Mouse (Mus musculus) hematopoietic stem cell, adult 5-6 weeks (primary cell): Measurements from ENCODE around the gene Grhl3. TPM values are rescaled to one million over a fixed set of nuclear protein-coding genes. Genes with fewer than 3 reads are reported as not detected.

ENCODE experiments used
- ATAC-seq, 2 experiments: fragments of 125-278 bp in 1 of 2; replicated peaks in 1 of 2; 2 replicates each; pipeline ENCODE4 v1.8.0; 2016 to 2017; ENCODE audit warnings: inconsistent platforms in 2 of 2, mild to moderate bottlenecking in 2 of 2, moderate number of reproducible peaks in 2 of 2, low read depth in 1 of 2, moderate TSS enrichment in 1 of 2; ENCODE audit not compliant: low FRiP score in 2 of 2, poor library complexity in 2 of 2, severe bottlenecking in 2 of 2, insufficient read depth in 1 of 2, low TSS enrichment in 1 of 2
- total RNA-seq: library from RNA; stranded (forward); fragments of 172-1452, 232-1000 nt; gene quantifications from 2 replicates; pipeline ENCODE4 v1.2.3, GENCODE M21; 2017

The Grhl3 gene
- total RNA-seq, 1 experiment from 2014 or later, result not detected

DNA sequence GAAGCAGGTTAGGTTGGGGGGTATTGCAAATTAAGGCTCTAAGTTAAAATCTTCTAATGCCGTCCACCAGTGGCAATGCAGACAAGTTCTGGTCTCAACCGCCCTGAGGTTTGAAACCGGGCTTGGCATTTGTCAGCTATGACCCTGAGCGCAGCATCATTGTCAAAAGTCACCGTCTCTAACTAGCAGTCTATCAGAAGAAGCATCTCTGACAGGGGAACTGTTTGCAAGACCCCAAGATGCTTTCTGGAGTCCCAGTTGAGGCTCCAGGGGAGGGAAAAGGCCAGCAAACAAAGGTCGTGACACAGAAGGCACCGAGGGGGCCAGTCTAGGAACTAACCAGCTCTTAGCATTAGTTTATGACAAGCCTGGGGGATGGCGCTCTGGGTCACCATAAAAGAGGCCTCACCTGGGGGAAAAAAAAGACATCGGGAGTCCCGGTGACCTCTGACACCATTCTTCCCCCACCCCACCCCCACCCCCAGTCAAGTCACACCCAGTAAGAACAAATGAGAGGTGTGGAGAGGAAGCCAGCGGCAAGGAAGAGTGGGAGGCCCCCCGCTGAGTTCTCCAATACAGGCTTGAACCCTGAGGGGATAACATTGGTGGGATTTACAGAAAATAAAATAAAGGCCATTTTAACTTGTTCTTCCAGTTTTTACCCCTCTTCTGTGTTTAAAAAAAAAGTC is 7.9 kb upstream of the Grhl3 start:
- no peak for ATAC-seq

DNA sequence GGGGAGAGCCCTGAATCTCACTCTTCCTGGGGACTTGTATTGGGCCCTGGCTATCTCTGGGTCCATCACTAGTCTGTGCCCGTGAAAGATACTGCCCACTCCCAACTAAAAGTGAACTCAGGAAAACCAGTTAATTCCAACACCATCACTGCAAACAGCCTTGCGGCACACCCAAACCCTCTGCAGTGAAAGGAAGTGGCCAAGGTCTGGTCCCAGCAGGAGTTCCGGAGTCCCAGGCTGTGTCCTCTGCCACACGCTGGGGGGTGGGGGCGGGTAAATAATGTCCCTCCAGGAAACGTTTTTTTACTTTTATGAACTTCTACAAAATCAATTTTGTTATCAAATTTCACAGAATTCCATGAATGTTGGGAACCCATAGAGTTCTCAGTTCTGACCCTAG is 6.3 kb upstream of the Grhl3 start:
- ATAC-seq, result no peak

DNA sequence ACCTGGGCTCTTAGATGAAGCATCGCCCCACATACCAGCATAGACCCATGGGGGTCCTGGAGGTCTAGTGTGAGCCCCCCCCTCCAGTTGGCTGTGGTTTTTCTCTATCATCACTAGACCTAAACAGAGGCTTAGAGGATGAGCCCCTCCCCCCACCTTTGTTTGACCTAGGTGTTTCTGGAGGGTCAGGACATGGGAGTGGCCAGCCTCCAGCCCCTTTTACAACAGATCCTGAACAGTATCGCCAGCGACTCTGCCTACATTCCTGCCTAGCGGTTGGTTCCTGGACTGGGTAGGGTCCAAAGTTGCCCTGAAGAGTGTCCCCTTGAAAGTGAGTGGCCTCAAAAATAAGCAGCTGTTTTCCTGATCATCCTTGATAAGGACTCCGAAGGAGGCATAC is 5.1 kb upstream of the Grhl3 start:
- ATAC-seq, result no peak

- no peak for ATAC-seq
Observed at GRCm38 (mm10) chr4:135575365-135576140, 2.1 kb upstream of the Grhl3 start.

DNA sequence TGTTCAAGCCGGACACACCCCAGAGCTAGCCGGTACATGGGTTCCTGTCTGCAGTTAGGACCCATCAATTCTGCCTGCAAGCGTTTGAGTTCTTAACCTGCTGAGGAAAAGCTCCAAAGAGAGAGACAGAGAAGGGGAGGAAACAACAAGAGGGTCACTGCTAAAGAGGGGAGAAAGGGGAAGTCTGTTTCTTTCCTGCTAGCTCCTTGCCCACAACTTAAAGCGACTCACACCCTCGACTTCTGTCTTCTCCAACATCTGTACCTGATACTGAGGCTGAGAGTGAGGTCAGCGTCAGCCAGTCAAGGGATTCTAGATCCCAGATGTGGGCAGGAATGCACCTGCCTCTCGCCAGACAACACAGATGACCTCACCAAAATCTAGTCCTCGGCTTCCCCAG is 1.2 kb downstream of the Grhl3 start:
- ATAC-seq, result peak; percentile 33 to 52; a peak in 2 of 4 replicates

GRCm38 (mm10) chr4:135571037-135571550 is 2.3 kb downstream of the Grhl3 start:
- ATAC-seq, result no peak

DNA sequence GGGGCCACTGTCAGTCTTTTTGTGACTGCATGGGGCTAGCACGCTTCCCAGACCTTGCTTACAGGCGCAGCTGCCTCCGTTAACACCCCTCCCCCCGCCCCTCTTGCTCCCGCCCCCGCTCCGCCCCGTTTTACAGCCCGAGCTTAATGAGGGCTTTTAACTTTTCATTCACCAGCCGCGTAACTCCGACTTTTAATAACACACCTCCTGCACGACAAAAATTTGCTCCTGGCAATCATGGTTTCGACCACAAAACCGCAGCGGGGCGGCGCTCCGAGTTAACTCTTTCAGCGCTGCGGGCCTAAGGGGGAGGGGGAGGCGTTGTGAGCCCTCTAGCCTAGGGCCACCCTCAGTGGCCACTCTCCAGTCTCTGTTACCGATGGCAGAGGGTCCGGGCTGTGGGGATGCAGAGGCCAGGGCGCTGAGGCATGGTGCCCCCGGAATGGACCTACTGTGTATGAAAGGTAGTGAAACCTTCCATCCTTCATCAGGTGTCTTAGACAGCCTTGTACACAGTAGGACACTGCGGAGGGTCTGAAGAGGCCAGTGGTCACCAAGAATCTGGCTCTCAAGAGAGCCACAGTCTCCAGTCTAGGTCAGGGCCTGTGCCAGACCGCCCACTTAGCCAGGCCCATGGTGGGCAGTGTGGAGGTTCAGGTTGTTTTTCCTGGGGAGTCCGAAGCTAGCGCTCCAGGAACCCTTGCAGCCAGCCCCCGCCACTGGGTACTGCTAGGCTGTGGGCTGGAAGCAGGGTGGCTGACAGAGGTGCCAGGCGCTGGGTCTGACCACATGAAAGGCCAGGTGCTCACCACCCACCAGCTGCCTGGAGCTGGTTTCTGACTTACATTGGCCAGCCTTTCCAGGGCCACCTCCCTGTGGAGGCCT is 3.0 kb downstream of the Grhl3 start:
- ATAC-seq, result peak; percentile 20 to 34

GRCm38 (mm10) chr4:135569201-135569600 is 4.2 kb downstream of the Grhl3 start:
- no peak for ATAC-seq

- ATAC-seq, result no peak
Observed at GRCm38 (mm10) chr4:135567484-135567883, 5.9 kb downstream of the Grhl3 start.

DNA sequence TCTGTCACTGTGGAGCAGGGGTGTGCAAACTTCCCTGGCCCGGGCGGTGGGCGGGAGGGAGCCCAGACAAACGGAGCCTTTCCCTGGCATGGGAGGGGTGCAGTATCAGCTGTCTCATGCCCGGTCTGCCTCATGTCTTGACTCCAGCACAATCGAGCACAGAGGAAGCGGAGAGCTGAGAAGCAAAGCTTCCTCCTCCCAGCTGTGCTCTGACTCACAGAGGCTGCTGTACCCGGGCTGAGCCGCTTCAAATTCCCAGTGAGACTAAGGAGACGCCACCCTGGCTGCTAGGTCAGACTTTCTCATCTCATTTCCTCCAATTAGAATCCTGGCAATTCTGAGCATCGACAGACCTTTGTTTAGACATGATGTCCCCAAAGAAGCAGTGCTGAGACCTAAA is 6.4 kb downstream of the Grhl3 start:
- no peak for ATAC-seq

DNA sequence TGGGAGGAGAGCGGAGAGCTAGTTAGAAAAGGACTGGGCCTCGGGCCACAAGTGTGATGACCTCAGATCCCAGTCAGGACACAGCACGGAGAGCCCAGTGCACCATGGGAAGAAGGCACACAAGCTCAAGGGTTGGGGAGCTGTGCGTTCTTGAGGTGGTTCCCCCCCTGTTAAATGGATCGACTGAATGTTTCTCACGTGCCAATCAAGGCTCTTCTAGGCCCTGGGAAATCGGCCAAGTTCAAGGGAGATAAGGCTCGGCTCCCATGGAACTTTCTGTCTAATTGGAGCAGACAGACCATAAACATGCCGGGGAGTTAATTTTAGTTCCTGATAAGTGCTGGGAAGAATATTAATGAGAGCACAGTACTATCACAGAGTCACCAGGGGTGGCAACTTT is 8.0 kb downstream of the Grhl3 start:
- no peak for ATAC-seq

DNA sequence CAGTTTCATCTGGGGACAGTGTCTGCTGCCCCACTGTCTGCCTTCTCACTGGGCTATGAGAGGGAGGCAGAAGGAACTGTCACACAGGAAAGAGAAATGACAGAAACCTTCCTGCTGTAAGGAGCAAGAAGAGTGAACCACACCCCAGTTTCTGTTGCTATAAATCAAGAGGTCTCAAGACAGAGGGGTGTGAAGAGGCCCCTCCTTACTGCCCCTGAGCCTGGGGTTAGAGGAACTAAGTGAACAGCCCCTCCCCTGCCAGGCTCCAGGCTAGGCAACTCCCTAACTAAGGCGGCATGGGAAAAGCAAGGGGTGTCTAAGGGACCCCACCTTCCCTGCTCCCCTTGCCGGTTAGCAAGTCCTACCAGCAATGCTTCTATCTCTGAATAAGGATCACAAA is 9.6 kb downstream of the Grhl3 start:
- peak; percentile 54 to 68; a peak in 3 of 4 replicates for ATAC-seq

- ATAC-seq, result no peak
Observed at GRCm38 (mm10) chr4:135549323-135549722, 24.1 kb downstream of the Grhl3 start.

- no peak for ATAC-seq
Observed at GRCm38 (mm10) chr4:135548521-135549077, 24.8 kb downstream of the Grhl3 start.

- ATAC-seq, result no peak
Observed at GRCm38 (mm10) chr4:135548108-135548507, 25.3 kb downstream of the Grhl3 start.

- ATAC-seq, result peak in 1 of 2 experiments; percentile 20; a peak in 1 of 4 replicates
Observed at GRCm38 (mm10) chr4:135547551-135547950, 25.9 kb downstream of the Grhl3 start.

DNA sequence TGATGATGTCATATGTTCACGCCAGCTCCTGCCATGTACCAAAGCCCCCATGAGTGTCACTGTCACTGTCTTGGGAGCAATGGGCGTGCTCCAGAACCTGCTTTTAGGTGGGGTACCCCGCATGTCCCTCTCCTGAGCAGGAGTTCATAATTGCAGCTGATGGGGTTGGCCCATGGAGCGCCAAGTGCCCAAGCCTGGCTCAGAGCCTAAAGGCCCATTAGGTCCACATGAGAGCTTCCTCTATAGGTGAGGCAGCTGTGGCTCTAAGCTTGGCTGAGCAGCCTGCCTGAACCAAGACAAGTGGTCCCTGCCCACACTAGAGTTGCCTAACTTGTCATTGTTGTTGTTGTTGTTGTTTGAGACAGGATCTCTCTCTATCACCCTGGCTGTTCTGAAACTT is 26.6 kb downstream of the Grhl3 start:
- ATAC-seq, result no peak
